Mouse (Mus musculus): ENCODE data around the gene Fam118b. TPM values are rescaled to one million over a fixed set of nuclear protein-coding genes. Genes with fewer than 3 reads are reported as not detected.

Fam118b gene
- total and polyA plus RNA-seq, 3 experiments, result 23.4 to 30.9 TPM; not detected in 1

DNA sequence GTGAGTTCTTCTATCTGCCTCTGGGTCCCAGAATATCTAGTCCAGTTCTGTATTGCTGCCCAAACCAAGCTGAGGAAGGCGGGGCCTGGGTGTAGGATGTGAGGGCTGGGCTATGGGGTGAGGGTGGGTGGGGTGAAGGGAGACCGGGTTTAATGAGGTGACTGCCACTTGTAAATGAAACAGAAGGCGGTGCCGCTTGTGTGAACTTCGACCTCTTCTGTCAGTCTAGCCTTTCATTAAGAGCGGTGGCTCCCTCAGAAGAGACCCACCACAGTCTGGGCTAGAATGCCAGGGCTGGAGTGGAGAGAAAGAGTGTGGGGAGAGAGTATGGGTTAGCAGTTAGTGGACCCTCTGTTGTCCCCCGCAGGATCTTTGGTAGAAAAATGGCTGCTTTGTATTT lies 22.4 kb upstream of the Fam118b start:
- no peak overlapping the region for H3K4me3 ChIP-seq (ENCODE audit: control insufficient read depth in 1 of 2, insufficient read depth in 1 of 2, low read depth in 2 of 2, low read length in 2 of 2)
- no peak overlapping the region for H3K9ac ChIP-seq (ENCODE audit: control insufficient read depth, low read depth, low read length, poor library complexity, severe bottlenecking)
- H3K36me3 ChIP-seq (ENCODE audit: control insufficient read depth in 1 of 2, insufficient read depth in 2 of 2, low read length in 2 of 2), result no peaks in the 10 kb centered on the region
- H3K4me1 ChIP-seq (ENCODE audit: control insufficient read depth in 1 of 2, insufficient read depth in 2 of 2, low read length in 2 of 2), result no peaks in the 10 kb centered on the region
- no peaks in the 10 kb centered on the region for H3K79me2 ChIP-seq (ENCODE audit: control insufficient read depth, insufficient read depth, low read length, poor library complexity)
- no peaks in the 10 kb centered on the region; a peak in 2 of 4 replicates for H3K27me3 ChIP-seq (ENCODE audit: control insufficient read depth in 1 of 2, insufficient read depth in 2 of 2, low read length in 2 of 2)
- no peak overlapping the region for H3K27ac ChIP-seq (ENCODE audit: control insufficient read depth, low read depth, low read length)
- no peaks in the 10 kb centered on the region for H3K9me3 ChIP-seq (replicated peaks; ENCODE audit: insufficient read depth, low read length)
- no peak for TF ChIP-seq TBP (IDR thresholded peaks at IDR 0.05; ENCODE audit: low read depth, low read length)
- no peak for TF ChIP-seq POLR2AphosphoS5 (IDR thresholded peaks at IDR 0.05; ENCODE audit: borderline replicate concordance, low read depth, low read length)
- TF ChIP-seq MAX (IDR thresholded peaks at IDR 0.05; ENCODE audit: low read length), result no peak
- no peak for TF ChIP-seq CHD2 (IDR thresholded peaks at IDR 0.05; ENCODE audit: low read length)
- no peak for TF ChIP-seq MAZ (IDR thresholded peaks at IDR 0.05; ENCODE audit: low read depth, low read length)
- TF ChIP-seq MYB (IDR thresholded peaks at IDR 0.05; ENCODE audit: low read depth, low read length), result no peak
- no peak for TF ChIP-seq MEF2A (IDR thresholded peaks at IDR 0.05; ENCODE audit: extremely low read depth, insufficient replicate concordance, low read depth, low read length, poor library complexity, severe bottlenecking)
- TF ChIP-seq RCOR1 (IDR thresholded peaks at IDR 0.05; ENCODE audit: low read depth, low read length), result no peak
- no peak for TF ChIP-seq SMC3 (IDR thresholded peaks at IDR 0.05; ENCODE audit: low read depth, low read length)
- no peak for DNase-seq (ENCODE audit: low read depth, low spot score)

DNA sequence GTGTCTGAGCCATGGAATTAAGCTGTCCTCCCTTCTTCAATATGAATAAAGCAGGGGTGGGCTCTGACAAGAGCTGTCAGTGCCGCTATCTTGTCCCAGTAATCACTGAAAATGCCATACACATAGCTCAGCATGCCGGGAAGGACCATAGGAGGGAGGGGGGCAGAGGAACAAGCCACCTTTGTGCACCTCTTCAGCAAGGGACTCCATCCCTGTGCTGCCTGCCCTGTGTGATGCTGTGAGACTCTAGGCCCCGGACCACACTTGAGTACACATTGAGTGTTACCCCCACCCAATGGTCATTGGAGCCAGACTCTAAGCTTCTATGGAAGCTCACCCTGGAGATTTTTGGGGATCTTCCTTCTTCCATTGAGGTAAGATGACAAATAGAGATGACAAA lies 18.7 kb upstream of the Fam118b start:
- Histone ChIP-seq H3K9ac (ENCODE audit: control insufficient read depth, low read depth, low read length, poor library complexity, severe bottlenecking) (no peak overlapping the region), H3K36me3 (ENCODE audit: control insufficient read depth in 1 of 2, insufficient read depth in 2 of 2, low read length in 2 of 2) (no peaks in the 10 kb centered on the region), H3K27ac (ENCODE audit: control insufficient read depth, low read depth, low read length) (no peak overlapping the region), H3K9me3 (replicated peaks; ENCODE audit: insufficient read depth, low read length) (no peaks in the 10 kb centered on the region), H3K4me3 (ENCODE audit: control insufficient read depth in 1 of 2, insufficient read depth in 1 of 2, low read depth in 2 of 2, low read length in 2 of 2) (no peak overlapping the region), H3K27me3 (ENCODE audit: control insufficient read depth in 1 of 2, insufficient read depth in 2 of 2, low read length in 2 of 2) (no peaks in the 10 kb centered on the region), H3K79me2 (ENCODE audit: control insufficient read depth, insufficient read depth, low read length, poor library complexity) (no peaks in the 10 kb centered on the region), H3K4me1 (ENCODE audit: control insufficient read depth in 1 of 2, insufficient read depth in 2 of 2, low read length in 2 of 2) (no peaks in the 10 kb centered on the region)
- DNase-seq (ENCODE audit: low read depth, low spot score), result no peak
- TF ChIP-seq BHLHE40 (IDR thresholded peaks at IDR 0.05; ENCODE audit: borderline replicate concordance, low read depth, low read length) (no peak), RCOR1 (IDR thresholded peaks at IDR 0.05; ENCODE audit: low read depth, low read length) (no peak), TAL1 (IDR thresholded peaks at IDR 0.05; ENCODE audit: low read length) (no peak), HCFC1 (IDR thresholded peaks at IDR 0.05; ENCODE audit: low read depth, low read length) (no peak), ZNF384 (IDR thresholded peaks at IDR 0.05; ENCODE audit: low read depth, low read length) (no peak)

DNA sequence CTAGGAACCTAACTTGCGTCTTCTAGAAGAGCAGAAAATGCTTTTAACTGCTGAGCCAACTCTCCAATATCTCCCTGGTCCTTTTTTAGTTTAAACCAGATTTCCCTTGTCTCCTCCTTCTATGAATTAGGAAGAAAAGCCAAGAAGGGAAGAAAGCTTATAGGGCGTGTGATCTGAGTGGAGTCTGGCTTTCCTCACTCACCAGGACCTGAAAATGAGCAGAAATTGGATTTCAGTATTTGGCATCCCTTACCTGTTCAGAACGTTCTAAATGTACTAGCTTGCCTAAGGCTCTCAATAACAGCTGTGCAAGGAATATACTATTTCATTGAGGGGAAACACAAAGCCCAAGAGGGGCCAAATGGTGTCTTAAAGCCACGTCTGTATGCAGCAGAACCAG lies 16.7 kb upstream of the Fam118b start:
- H3K27ac ChIP-seq (ENCODE audit: control insufficient read depth, low read depth, low read length), result no peak overlapping the region
- no peaks in the 10 kb centered on the region for H3K79me2 ChIP-seq (ENCODE audit: control insufficient read depth, insufficient read depth, low read length, poor library complexity)
- no peak overlapping the region for H3K4me3 ChIP-seq (ENCODE audit: control insufficient read depth in 1 of 2, insufficient read depth in 1 of 2, low read depth in 2 of 2, low read length in 2 of 2)
- no peak overlapping the region for H3K9ac ChIP-seq (ENCODE audit: control insufficient read depth, low read depth, low read length, poor library complexity, severe bottlenecking)
- H3K9me3 ChIP-seq (replicated peaks; ENCODE audit: insufficient read depth, low read length), result no peaks in the 10 kb centered on the region
- no peaks in the 10 kb centered on the region for H3K4me1 ChIP-seq (ENCODE audit: control insufficient read depth in 1 of 2, insufficient read depth in 2 of 2, low read length in 2 of 2)
- TF ChIP-seq RCOR1 (IDR thresholded peaks at IDR 0.05; ENCODE audit: low read depth, low read length) (no peak), NELFE (IDR thresholded peaks at IDR 0.05; ENCODE audit: low read depth, low read length) (no peak), E2F4 (IDR thresholded peaks at IDR 0.05; ENCODE audit: borderline replicate concordance, low read depth, low read length) (no peak), ZC3H11A (IDR thresholded peaks at IDR 0.05; ENCODE audit: low read depth, low read length) (no peak), CHD1 (IDR thresholded peaks at IDR 0.05; ENCODE audit: low read depth, low read length) (no peak), TAL1 (IDR thresholded peaks at IDR 0.05; ENCODE audit: low read length) (no peak)
- no peak for DNase-seq (ENCODE audit: low read depth, low spot score)
- H3K36me3 ChIP-seq (ENCODE audit: control insufficient read depth in 1 of 2, insufficient read depth in 2 of 2, low read length in 2 of 2), result no peaks in the 10 kb centered on the region
- H3K27me3 ChIP-seq (ENCODE audit: control insufficient read depth in 1 of 2, insufficient read depth in 2 of 2, low read length in 2 of 2), result no peaks in the 10 kb centered on the region
